Mouse (Mus musculus): Measurements from ENCODE around the gene Cdk9. TPM values are rescaled to one million over a fixed set of nuclear protein-coding genes. Genes with fewer than 3 reads are reported as not detected.

Gene Cdk9
- total RNA-seq (2012; rRNA removed) (30.9 and 37.7 TPM in 2 replicates), polyA plus RNA-seq (2012; ENCODE audit: insufficient read depth in 1 of 2, insufficient read length in 2 of 2, low read depth in 1 of 2, low replicate concordance in 2 of 2, missing spikeins in 1 of 2) (100 to 1,000 TPM in 1 of 2 experiments, not detected in 1; 125 TPM)

DNA sequence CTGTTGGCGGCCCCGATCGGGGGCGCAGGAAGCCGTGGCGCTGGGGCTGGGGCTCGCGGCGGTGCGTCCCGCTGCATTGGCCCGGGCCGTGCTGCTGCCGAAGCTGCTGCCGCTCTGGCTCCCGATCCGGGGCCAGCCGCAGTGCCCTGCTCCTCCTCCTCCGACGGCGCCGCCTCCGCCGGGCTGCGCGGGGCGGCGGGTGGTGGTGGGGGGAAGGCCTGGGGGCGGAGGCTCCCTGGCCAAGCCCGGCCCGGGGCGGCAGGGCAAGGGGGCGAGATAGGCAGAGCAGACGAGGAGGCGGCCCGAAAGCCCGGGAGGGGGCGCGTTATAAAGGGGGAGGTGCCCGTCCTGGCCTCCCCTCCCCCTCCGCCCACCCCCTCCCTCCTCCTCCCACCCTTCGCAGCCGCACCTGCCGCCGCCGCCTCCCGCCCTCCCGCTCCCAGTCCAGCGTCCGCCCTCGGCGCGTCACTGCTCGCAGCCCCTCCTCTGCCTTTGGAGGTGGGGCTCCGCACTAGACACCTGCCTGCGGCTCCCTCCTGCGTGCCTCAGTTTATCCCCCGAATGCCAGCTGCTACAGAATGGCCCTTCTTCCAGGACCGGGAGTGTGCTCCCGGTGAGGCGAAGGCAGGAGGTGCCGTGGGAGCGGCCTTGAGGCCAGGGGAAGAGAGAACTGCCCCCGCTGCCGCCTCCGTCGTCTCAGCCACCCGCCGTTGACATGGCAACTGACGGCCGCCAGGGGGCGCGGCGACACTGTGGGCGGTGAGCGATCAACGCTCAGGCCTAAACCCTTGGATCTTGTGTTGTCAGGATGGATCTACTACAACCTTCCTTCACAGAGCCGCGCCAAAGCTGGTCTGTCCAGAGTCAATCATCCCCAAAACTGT is at the start of gene Cdk9:
Gene Cdk9, minus strand, starts transcription at position 143 of the 884 bp plus-strand sequence.
- Histone ChIP-seq H3K4me1 (ENCODE audit: control insufficient read depth in 1 of 2, insufficient read depth in 2 of 2, low read length in 2 of 2) (peaks cover 14 to 33% of the 10 kb centered on the region in 2 experiments), H3K4me3 (ENCODE audit: control insufficient read depth in 1 of 2, insufficient read depth in 1 of 2, low read depth in 2 of 2, low read length in 2 of 2) (peak within 1 kb of the TSS; percentile 98 to 99), H3K27me3 (ENCODE audit: control insufficient read depth in 1 of 2, insufficient read depth in 2 of 2, low read length in 2 of 2) (no peaks in the 10 kb centered on the region), H3K9me3 (replicated peaks; ENCODE audit: insufficient read depth, low read length) (no peaks in the 10 kb centered on the region), H3K36me3 (ENCODE audit: control insufficient read depth in 1 of 2, insufficient read depth in 2 of 2, low read length in 2 of 2) (peaks cover 5 to 34% of the 10 kb centered on the region in 2 experiments), H3K9ac (ENCODE audit: control insufficient read depth, low read depth, low read length, poor library complexity, severe bottlenecking) (peak within 1 kb of the TSS; percentile 95), H3K27ac (ENCODE audit: control insufficient read depth, low read depth, low read length) (peak within 1 kb of the TSS; percentile 79), H3K79me2 (ENCODE audit: control insufficient read depth, insufficient read depth, low read length, poor library complexity) (peaks cover 31% of the 10 kb centered on the region)
- TF ChIP-seq MAZ (IDR thresholded peaks at IDR 0.05; ENCODE audit: low read depth, low read length) (peak; percentile 76; the same call in 1 of the 2 replicates), ZNF384 (IDR thresholded peaks at IDR 0.05; ENCODE audit: low read depth, low read length) (no peak), RAD21 (IDR thresholded peaks at IDR 0.05; ENCODE audit: low read depth, low read length) (peak; percentile 73), SMC3 (IDR thresholded peaks at IDR 0.05; ENCODE audit: low read depth, low read length) (peak; percentile 89), NELFE (IDR thresholded peaks at IDR 0.05; ENCODE audit: low read depth, low read length) (peak; percentile 51; the same call in 1 of the 2 replicates), NRF1 (IDR thresholded peaks at IDR 0.05; ENCODE audit: insufficient read depth, low read depth, low read length, poor library complexity, severe bottlenecking) (peak; percentile 44; the same call in 1 of the 2 replicates), ZC3H11A (IDR thresholded peaks at IDR 0.05; ENCODE audit: low read depth, low read length) (peak; percentile 49), KAT2A (conservative IDR thresholded peaks at IDR 0.05; ENCODE audit: low read depth, low read length) (peak; percentile 12; the same call in 1 of the 2 replicates), POLR2A (IDR thresholded peaks at IDR 0.05; ENCODE audit: control insufficient read depth in 1 of 2, insufficient read depth in 1 of 2, low read depth in 1 of 2, low read length in 2 of 2, poor library complexity in 1 of 2) (peak; percentile 24 to 50; a peak in 1 of 4 replicates), MXI1 (IDR thresholded peaks at IDR 0.05; ENCODE audit: low read depth, low read length) (peak; percentile 64), TCF12 (IDR thresholded peaks at IDR 0.05; ENCODE audit: low read depth, low read length) (peak; percentile 40; the same call in 1 of the 2 replicates), CHD1 (IDR thresholded peaks at IDR 0.05; ENCODE audit: low read depth, low read length) (no peak), MAX (IDR thresholded peaks at IDR 0.05; ENCODE audit: low read length) (no peak), CTCF (IDR thresholded peaks at IDR 0.05 in 2 of 3, conservative IDR thresholded peaks at IDR 0.05 in 1 of 3; ENCODE audit: control insufficient read depth in 1 of 3, insufficient read depth in 1 of 3, low read depth in 2 of 3, low read length in 3 of 3, poor library complexity in 1 of 3, severe bottlenecking in 1 of 3) (peak; percentile 80 to 99 (median 95)), ELF1 (IDR thresholded peaks at IDR 0.05; ENCODE audit: low read depth, low read length) (peak; percentile 47; the same call in 1 of the 2 replicates), HCFC1 (IDR thresholded peaks at IDR 0.05; ENCODE audit: low read depth, low read length) (peak; percentile 72), SIN3A (IDR thresholded peaks at IDR 0.05; ENCODE audit: low read length) (peak; percentile 84), MEF2A (IDR thresholded peaks at IDR 0.05; ENCODE audit: extremely low read depth, insufficient replicate concordance, low read depth, low read length, poor library complexity, severe bottlenecking) (no peak), USF1 (IDR thresholded peaks at IDR 0.05; ENCODE audit: low read depth, low read length) (no peak)
- peak; percentile 92 for DNase-seq (ENCODE audit: low read depth, low spot score)
